Mouse (Mus musculus) layer of hippocampus, postnatal 10 days (tissue): ENCODE results near the gene Tnik. TPM values are rescaled to one million over a fixed set of nuclear protein-coding genes. Genes with fewer than 3 reads are reported as not detected.

Experiments used
- DNase-seq, 2 experiments: peaks; one replicate each; pipeline ENCODE4 v3.0.0; 2021; ENCODE audit warnings: low spot score in 2 of 2
- total RNA-seq, 2 experiments: library from RNA; stranded (reverse); gene quantifications; 2 replicates each; pipeline ENCODE4 v1.2.3; 2021

Tnik gene
- total RNA-seq, 2 experiments from 2014 or later: 209 to 232 TPM

DNA sequence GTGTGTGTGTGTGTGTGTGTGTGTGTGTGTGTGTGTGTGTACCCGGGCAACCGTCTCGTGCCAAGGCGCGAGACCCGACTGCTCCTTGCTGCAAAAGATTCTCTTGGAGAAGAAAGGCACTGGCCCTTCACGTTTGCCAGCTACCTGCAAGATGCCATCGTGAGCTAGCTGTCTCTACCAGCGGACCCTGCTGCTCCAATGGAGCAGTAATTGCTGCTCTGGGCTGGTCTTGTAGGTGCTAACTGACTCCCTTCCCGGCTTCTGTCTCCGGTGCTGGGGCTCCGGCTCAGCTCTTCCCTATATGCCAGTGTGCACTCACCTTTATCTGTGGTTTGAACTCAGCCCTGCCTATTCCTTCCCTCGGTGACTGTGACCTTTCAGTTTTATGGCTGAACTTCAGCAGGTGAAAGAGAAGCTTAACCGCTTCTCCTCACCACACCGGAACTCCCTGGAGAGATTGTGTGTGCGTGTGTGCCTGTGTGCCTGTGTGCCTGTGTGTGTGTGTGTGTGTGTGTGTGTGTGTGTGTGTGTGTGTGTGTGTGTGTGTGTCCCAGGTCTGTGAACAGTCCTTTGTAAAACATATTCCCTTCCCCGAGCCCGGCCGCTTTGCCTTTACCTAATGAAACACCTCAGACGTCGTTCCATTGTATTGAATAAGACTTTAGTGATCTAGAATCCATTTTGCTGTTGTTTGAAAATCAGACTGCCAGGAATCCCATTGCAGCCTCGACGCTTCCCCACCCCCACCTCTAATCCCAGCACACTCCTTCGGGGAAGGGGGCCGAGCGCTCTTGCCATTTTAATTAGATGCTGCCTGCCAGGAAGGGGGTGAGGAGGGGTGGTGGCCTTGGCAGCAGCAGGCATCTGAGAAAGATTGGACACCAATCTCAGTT lies 1.2 kb downstream of the Tnik start:
- peak; percentile 61 to 65 for DNase-seq

DNA sequence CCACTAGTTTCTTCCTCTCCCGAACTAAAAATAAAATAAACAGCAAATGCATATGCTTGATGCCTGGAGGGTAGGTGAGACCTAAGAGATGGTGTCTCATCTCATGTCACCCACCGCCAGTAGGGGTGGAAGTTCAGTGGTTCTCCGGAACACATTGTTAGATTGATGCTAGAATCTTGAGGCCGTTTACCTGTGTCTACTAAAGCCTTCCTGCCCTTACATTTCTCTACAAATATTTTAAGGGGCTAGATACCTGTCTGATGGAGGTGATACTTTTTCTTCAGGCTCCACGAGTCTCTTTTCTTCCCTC lies 1.8 kb downstream of the Tnik start:
- DNase-seq: no peak

DNA sequence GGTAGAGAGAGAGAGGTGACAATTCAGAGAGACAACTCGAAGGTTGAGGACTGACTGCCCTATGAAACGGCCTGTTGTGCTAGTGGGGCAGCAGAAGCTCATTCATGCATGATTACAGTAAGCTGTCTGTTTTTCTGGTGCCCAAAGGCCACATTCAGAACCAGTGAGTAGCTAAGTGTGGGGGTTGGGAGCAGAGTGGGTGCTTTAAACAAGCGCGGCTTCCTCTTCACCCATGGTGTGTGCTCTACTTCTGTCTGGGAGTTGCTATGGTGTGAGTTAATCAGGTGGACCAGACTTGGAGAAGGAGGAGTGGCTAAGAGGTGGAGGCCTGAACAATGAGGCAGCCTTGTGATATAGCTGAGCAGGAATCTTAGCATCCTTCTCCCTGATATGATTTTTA lies 2.2 kb downstream of the Tnik start:
- peak; percentile 47 to 54 for DNase-seq

DNA sequence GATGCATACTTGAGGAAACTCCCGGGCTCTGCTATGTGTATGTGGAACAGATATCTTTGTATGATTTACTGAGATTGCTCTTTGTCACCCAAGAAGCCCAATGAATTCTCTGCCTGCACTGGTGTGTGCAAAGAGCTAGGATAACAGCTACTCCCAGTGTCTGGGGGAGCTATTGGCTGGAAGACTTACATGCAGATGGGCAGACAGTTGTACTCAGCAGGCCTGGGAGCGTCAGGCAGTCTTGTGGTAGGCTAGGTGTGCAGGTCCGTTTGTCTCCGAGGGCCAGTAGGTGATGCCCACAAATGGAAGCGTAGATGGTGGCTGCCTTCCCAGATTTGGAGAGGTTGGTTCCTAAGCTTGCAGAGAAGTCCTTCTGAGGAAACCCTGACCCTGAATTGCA lies 2.6 kb downstream of the Tnik start:
- DNase-seq: peak; percentile 19 to 31

DNA sequence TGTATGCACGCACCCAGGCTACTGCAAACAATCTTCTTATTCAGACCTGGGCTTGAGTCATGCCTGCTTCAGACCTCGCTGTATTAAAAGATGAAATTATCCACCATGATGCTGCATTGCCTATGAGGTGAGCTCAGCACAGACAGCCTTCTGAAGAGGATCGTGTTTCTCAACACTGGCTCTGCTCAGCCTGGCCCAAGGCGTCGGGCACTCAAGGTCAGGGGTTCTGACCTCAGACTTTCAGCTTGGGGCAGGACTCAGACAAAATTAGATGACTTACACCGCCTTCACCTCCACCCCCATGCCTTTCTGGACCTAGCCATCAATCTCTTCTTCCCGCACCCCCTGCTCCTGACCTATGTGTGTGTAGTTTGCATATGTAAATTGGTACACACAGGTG lies 4.2 kb downstream of the Tnik start:
- DNase-seq: no peak

DNA sequence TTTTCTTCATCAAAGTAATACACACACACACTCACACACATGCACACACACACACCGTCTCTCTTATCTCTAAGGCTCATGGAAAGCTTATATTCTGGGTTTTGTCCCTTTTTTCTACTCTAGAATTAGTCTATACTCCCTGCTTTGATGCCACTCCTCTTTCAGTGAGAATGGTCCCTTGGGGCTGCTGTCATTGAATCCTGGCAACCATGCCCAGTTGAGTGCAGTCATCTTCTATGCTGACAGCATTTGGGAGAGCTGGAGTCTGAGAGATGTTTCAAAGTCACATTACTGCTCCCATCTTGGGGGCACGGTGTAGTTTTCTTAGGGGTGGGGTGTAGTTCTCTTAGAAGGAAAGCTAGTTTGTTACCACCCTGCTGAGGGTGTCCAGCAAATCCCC lies 6.7 kb downstream of the Tnik start:
- no peak for DNase-seq

DNA sequence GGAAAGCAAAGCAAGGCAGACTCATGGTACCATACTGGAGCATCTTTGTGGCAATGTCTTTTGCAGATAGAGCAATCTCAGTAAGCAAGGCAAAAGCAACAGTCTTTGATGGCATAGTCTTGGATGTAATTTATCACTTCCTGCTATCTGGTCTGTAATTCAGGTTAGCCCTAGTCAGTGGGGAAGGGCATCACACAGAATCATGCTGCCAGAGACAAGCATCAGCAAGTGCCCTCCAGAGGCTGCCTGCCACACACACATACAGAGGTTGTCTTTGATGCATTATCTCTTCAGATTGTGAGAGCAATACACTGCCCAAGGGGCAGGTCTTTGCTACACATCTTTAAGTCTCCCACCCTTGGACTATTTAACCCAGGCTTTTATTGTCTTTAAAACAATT lies 8.9 kb downstream of the Tnik start:
- DNase-seq: no peak

DNA sequence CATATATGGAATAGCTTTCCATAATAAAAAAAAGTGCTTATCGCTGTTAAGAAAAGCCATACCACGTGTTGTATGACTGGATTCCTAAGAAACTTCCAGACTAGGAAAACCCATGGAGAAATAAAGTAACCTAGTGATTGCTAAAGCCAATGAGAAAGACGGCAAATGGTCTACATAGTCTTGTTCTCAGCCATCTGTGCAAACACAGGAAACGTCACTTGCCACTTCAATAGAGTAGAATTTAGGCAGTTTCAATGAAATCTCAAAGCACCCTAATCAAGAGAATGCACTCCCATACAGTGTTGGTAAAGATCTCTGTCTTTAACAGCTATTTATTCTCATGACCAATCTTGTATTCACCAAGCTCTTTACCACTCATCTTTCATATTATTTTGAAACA lies 11.7 kb downstream of the Tnik start:
- no peak for DNase-seq

DNA sequence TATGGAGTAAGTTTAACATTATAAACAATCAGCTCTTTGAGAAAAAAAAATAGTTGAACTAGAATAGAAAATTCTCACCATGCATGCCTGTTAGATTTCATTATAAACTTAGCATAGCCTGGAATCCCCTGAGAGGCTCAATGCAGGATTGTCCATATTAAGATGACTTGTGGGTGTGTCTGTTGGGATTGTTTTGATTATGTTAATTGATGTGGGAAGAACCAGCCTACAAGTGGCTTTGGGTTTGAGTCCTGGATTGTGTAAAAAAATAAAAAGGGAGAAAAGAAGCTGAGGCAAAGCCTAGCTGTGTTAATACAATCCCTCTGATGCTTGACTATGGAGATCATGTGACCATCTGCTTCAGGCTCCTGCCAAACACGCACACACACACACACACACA lies 26.7 kb downstream of the Tnik start:
- no peak for DNase-seq

DNA sequence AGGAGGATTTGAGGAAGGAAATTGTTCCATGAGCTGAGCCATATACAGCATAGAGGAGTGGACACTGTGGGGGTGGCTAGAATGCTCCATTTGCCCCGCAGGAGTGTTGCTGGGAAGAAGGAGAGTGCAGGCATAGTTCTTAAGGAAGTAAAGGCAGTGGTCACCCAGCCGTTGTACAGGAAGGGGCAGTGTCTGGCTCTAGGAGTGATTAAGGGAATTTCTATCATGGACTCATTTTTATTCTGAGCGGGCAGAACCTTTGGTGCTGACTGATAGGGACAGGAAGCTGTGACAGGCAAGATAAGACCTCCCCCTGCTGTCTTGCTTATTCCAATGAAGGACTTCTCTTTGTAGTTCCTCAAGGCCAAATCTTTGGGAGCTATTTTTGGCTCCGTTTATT lies 38.4 kb downstream of the Tnik start:
- DNase-seq: no peak

DNA sequence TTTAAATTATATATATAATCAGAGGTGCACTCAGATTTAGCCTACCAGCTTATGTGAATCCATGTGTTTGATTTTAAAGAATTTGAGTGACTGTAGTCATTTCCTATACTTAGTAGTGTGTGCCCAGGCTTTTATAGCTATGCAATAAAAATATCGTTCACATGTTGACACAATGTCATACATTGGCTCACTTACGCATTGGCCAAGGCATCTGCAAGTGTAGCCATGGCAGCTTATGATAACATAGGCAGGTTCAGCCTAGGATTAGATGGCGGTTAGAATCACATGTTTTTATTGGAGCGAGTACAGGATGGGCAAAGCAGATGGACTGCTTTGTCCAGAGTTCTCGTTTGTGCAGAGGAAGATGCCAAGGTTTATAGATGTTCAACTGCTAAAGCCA lies 40.9 kb downstream of the Tnik start:
- DNase-seq: no peak

DNA sequence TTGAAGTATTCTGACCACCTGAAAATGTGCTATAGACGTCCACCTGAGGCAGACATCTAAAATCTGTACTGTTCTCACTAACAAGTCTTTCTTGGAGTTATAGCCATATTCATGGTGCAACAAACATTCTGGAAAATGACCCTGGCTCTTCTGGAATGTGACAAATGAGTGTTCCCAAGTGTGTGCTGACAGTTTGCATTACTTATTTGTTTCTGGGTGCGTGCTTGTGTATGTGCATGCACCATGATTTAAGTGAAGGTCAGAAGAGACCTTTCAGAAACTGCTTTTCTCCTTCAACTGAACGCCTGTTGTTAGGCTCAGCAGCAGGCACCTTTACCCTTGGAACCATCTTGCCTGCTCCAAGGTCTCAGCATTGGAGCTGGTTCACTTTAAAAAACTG lies 43.8 kb downstream of the Tnik start:
- no peak for DNase-seq

DNA sequence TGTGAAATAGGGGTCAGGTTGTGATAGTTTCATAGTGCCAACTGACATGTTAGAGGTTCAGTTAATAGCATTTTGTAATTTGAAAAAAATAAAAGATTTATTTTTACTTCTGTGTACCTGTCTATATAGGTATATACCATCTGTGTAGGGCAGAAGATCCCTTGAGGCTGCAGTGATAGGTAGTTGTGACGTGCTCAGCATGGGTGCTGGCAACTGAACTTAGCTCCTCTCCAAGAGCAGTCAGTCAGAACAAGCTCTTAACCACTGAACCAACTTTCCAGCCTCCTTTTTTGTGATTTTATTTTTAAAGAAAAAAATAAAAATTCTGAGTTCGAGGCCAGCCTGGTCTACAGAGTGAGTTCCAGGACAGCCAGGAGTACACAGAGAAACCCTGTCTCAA lies 51.4 kb downstream of the Tnik start:
- no peak for DNase-seq

DNA sequence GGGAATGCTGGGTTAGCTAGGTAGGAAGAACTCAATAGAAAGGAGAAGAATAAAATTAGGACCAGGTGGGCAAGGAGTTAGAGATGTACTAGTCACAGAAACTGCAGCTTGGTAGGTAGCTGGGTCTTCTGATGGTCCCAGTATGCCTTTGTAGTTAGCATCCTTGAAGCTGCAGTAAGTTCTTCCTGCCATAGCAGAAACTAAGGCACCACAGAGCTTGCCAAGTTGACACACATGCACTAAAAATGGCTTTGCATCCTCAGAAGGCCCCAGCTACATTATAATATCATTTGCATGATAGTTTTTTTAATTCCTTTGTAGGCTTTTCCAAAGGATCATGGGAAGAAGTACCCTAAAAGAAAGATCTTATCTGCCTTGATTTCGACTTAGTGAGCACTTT lies 54.3 kb downstream of the Tnik start:
- DNase-seq: no peak

DNA sequence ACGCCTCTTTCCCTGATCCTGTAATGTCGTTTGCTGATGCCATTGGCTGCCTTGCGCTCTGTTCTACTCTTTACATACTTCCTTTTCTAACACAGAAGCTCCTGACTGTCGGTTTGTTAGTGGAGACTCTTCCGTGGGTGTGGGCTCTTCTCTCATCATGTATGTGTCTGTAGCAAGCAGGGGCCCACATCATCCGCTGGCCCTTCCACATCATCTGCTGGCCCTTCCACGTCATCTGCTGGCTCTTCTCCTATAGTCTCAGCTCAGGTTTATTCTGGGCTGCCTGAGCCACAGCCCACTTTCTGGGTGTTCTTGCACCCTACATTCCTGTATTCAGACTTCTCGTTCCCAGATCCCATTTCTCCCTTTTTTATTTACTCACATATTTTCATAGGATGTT lies 58.6 kb downstream of the Tnik start:
- no peak for DNase-seq

DNA sequence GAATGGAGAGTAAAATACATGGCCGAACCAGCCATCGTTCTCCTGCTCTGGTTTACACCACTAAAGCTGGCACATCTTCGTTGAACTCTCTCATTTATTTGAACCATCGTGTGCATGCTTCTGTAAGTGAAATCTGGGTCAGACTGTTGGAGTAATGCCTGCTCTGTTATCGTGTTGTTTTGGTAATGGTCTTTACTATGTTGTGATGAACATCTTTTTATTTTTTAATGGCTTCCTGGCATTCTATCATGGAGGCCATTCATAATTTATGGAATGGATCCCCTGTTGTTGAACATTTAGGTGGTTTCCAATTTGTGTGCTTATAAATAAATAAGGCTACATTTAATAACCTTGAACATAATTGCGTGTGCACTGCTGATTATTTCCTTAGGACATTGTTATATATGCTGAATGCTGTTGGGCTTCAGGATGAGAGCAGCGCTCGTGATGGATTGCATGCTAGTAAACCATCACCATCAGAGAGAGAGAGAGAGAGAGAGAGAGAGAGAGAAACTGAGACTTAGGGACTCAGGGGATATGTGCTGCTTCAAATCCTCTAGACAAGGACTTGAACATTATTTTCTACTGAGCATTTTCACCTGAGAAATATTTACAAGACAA lies 62.7 kb downstream of the Tnik start:
- DNase-seq: no peak

DNA sequence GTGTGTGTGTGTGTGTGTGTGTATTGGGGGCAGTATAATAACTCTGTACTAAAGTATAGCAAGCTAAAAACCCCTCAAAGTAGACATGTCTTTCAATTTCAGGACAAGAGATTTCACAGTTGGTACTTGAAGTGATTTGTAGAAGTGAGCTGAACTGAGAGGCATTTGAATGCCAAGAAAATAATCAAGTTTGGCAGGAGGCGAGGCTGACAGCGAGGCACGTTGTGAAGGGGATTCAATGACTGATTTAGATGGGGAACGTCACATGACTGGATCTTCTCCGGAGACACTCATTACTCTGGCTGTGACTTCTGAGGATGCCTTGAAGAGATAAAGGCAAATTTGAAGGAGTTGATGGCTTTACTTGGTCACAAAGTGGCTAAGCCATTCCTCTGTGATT lies 69.3 kb downstream of the Tnik start:
- DNase-seq: no peak

DNA sequence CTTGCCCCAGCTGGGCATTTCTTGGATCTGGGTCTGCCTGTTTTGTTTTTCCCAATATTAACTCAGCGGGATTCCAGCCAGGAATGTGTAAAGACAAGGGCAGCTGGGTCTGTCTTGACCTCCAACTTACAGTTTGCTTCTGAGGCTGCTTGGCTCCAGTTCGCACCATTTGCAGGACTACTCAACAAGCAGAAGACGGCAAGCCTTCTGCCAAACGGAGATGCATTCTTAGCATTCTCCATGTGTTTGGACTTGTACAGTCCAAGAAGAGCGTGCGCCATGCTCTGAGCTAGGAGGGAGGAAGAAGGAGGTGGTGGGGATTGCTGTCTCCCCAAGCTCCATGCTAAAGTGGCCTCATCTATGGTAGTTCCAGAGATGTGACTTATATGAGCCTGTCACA lies 70.9 kb downstream of the Tnik start:
- DNase-seq: no peak

DNA sequence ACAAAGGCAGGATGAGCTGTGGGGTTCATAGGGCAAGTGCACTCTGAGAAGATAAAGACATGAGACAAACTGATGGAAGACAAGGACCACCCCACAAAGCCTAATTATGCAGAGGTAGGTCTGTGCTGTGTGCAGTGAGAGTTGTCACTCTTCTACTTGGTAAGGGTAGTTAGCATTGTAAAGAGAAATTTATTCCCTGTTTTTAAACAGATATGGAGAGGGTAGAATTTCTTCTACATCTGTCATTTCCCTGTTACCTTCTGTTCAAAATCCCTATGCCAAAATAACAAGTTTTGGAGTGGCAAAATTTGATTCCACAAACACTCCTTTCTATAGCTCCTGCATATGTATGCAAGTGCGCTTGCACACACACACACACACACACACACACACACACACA lies 71.5 kb downstream of the Tnik start:
- no peak for DNase-seq

DNA sequence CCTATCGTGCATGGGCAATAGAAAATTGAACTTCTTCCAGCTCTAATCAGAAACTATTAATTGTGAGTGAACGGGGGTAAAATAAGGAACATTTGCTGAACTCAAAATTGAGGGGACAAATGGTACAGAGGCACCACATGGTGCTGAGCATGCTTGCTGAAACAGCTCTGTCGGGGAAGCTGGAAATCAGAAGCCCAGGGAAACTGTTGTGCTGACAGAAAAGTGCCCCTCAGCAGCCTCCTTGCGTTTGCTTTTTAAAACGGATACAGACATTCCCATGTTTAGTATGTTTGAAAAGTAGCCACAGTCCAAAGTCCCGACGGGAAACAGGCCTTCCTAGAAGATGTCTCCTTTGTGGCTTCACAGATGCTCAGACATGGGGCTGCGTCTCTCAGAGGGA lies 77.1 kb downstream of the Tnik start:
- peak in 1 of 2 experiments; percentile 40 for DNase-seq

DNA sequence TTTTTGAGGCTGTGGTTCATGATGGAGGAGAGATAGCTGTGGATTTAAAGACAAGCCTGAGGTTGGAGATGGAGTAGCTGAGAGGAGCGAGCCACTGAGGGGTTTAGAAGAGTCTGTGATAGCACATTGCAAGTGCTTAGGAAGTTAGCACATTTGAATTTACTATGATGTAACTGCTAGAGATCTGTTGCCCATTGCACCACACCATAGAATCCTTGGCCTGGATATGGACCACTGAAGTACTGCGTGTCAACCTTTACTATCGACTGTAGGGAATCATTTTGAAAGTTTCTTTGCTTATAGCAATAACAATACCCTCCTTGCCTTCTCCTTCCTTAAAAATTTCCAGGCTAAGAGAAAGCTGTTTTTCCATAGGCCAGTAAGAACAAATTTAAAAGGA lies 80.2 kb downstream of the Tnik start:
- no peak for DNase-seq

DNA sequence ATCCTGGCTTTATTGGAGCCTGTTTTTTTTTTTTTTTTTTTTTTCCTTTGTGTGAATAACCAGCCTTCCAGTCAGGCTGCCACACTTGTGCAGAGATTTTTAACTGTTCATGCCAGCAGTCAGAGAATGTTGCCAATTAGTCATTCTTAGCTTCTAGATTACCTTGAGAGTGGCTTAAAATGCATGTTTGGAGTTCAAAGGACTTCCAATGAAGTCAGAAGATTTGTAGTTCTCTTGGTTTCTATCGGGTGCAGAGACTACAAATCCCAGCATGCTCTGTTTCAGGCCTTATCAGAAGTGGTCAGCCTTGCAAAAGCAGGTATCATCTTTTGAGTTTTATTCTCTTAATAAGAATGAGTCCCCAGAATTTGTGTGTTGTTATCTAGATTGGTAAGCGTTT lies 80.6 kb downstream of the Tnik start:
- no peak for DNase-seq

DNA sequence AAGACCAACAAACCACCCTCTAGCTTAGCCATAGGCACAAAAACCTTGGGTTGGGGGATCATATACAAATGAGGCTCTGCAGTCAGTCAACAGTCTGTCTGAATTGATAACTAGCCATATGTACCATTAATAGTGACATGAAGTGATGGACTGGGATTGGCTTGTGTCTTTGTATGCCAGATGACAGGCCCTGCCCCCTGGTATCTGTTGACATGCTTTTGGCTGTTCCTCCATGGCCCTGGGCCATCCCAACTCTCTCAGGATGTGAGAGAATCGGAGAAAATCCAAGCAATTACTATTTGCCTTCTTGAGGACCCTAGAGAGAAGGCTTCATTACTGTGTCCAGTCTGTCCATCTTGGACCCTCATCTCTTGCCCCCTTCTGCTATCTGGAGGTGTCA lies 82.4 kb downstream of the Tnik start:
- no peak for DNase-seq
